Mouse (Mus musculus): ENCODE results near the gene Lrrc19.
"Not testable (repeated sequence)": the region's sequence is repeated elsewhere in the genome, so short reads cannot be mapped to it uniquely, and the experiment has no call there.

Gene Lrrc19

GRCm38 (mm10) chr4:94649920-94650319, at the start of gene Lrrc19:
Gene Lrrc19, minus strand, starts transcription at chr4:94650144.
- no peak for DNase-seq (ENCODE audit: low spot score in 2 of 2)

GRCm38 (mm10) chr4:94696368-94696767, 46.4 kb upstream of the Lrrc19 start:
- DNase-seq (ENCODE audit: low spot score in 2 of 2) = no peak

GRCm38 (mm10) chr4:94692175-94692574, 42.2 kb upstream of the Lrrc19 start:
- no peak for DNase-seq (ENCODE audit: low spot score in 2 of 2)

GRCm38 (mm10) chr4:94691078-94691477, 41.1 kb upstream of the Lrrc19 start:
- no peak for DNase-seq (ENCODE audit: low spot score in 2 of 2)

GRCm38 (mm10) chr4:94689804-94690203, 39.9 kb upstream of the Lrrc19 start:
- not testable (repeated sequence) for DNase-seq (ENCODE audit: low spot score in 2 of 2)

- no peak for DNase-seq (ENCODE audit: low spot score in 2 of 2)
These were observed 33.4 kb upstream of the Lrrc19 start for GRCm38 (mm10) chr4:94683305-94683704.

- DNase-seq (ENCODE audit: low spot score in 2 of 2) = no peak
These were observed 32.1 kb upstream of the Lrrc19 start for GRCm38 (mm10) chr4:94682029-94682428.

GRCm38 (mm10) chr4:94681181-94681580, 31.2 kb upstream of the Lrrc19 start:
- DNase-seq (ENCODE audit: low spot score in 2 of 2) = no peak

GRCm38 (mm10) chr4:94680662-94681061, 30.7 kb upstream of the Lrrc19 start:
- no peak for DNase-seq (ENCODE audit: low spot score in 2 of 2)

GRCm38 (mm10) chr4:94669718-94670117, 19.8 kb upstream of the Lrrc19 start:
- DNase-seq (ENCODE audit: low spot score in 2 of 2) = no peak

- DNase-seq (ENCODE audit: low spot score in 2 of 2) = not testable (repeated sequence)
These were observed 657 bp upstream of the Lrrc19 start for GRCm38 (mm10) chr4:94650426-94651175.

GRCm38 (mm10) chr4:94643141-94643540, 6.8 kb downstream of the Lrrc19 start:
- no peak for DNase-seq (ENCODE audit: low spot score in 2 of 2)

- no peak for DNase-seq (ENCODE audit: low spot score in 2 of 2)
These were observed 29.9 kb downstream of the Lrrc19 start for GRCm38 (mm10) chr4:94620077-94620476.

GRCm38 (mm10) chr4:94614627-94615006, 35.3 kb downstream of the Lrrc19 start:
- no peak for DNase-seq (ENCODE audit: low spot score in 2 of 2)

GRCm38 (mm10) chr4:94613972-94614626, 35.8 kb downstream of the Lrrc19 start, which contains the start of gene Ift74:
Gene Ift74, plus strand, starts transcription at chr4:94614491.
- DNase-seq (ENCODE audit: low spot score in 2 of 2) = peak; percentile 89 to 93

GRCm38 (mm10) chr4:94610339-94610738, 39.6 kb downstream of the Lrrc19 start:
- DNase-seq (ENCODE audit: low spot score in 2 of 2) = no peak

GRCm38 (mm10) chr4:94605591-94605990, 44.4 kb downstream of the Lrrc19 start:
- DNase-seq (ENCODE audit: low spot score in 2 of 2) = no peak

- DNase-seq (ENCODE audit: low spot score in 2 of 2) = no peak
These were observed 45.4 kb downstream of the Lrrc19 start for GRCm38 (mm10) chr4:94604452-94605019.

GRCm38 (mm10) chr4:94603031-94603629, 46.8 kb downstream of the Lrrc19 start, which contains the start of gene Plaa:
Gene Plaa, minus strand, starts transcription at chr4:94603244.
- peak; percentile 90 to 94 for DNase-seq (ENCODE audit: low spot score in 2 of 2)

- no peak for DNase-seq (ENCODE audit: low spot score in 2 of 2)
These were observed 47.4 kb downstream of the Lrrc19 start for GRCm38 (mm10) chr4:94602496-94603030.

- no peak for DNase-seq (ENCODE audit: low spot score in 2 of 2)
These were observed 48.5 kb downstream of the Lrrc19 start for GRCm38 (mm10) chr4:94601395-94601794.

- no peak for DNase-seq (ENCODE audit: low spot score in 2 of 2)
These were observed 57.2 kb downstream of the Lrrc19 start for GRCm38 (mm10) chr4:94592709-94593108.
